Mouse (Mus musculus): ENCODE data around the gene Slc35a3. TPM values are rescaled to one million over a fixed set of nuclear protein-coding genes. Genes with fewer than 3 reads are reported as not detected.
A peak's percentile ranks its signal among the peaks of the same experiment; 100 is the strongest.
"Not testable (repeated sequence)": the region's sequence is repeated elsewhere in the genome, so short reads cannot be mapped to it uniquely, and the experiment has no call there.

Slc35a3 gene
- polyA plus RNA-seq, 1 experiment from 2014 or later: 8.7 TPM

- Histone ChIP-seq H3K4me3 (no peak overlapping the region), H3K27ac (replicated peaks) (no peak overlapping the region), H3K4me1 (peaks cover 10% of the 10 kb centered on the region), H3K9ac (no peak overlapping the region), H3K36me3 (peaks cover 17% of the 10 kb centered on the region), H3K27me3 (replicated peaks) (no peaks in the 10 kb centered on the region), H3K4me2 (no peak overlapping the region), H3K9me3 (no peaks in the 10 kb centered on the region)
- ATAC-seq (ENCODE audit: extremely low read depth, insufficient number of reproducible peaks, low FRiP score, low TSS enrichment): no peak
- 81% methylated on average over 2 of the region's 2 CpGs for WGBS
Measured at GRCm38 (mm10) chr3:116695666-116695985, 17.0 kb downstream of the Slc35a3 start.

GRCm38 (mm10) chr3:116694955-116695665, 17.5 kb downstream of the Slc35a3 start:
- peaks cover 10% of the 10 kb centered on the region for H3K4me1 ChIP-seq
- peaks cover 21% of the 10 kb centered on the region for H3K36me3 ChIP-seq
- H3K9me3 ChIP-seq: no peaks in the 10 kb centered on the region
- no peak overlapping the region; the same call in 1 of the 2 replicates for H3K4me2 ChIP-seq
- no peak for ATAC-seq (ENCODE audit: extremely low read depth, insufficient number of reproducible peaks, low FRiP score, low TSS enrichment)
- H3K27me3 ChIP-seq (replicated peaks): no peaks in the 10 kb centered on the region
- H3K4me3 ChIP-seq: no peak overlapping the region
- H3K27ac ChIP-seq (replicated peaks): no peak overlapping the region
- no peak overlapping the region for H3K9ac ChIP-seq
- WGBS: 78% methylated on average over 8 of the region's 8 CpGs

GRCm38 (mm10) chr3:116694312-116694711, 18.3 kb downstream of the Slc35a3 start:
- ATAC-seq (ENCODE audit: extremely low read depth, insufficient number of reproducible peaks, low FRiP score, low TSS enrichment): no peak
- Histone ChIP-seq H3K4me2 (peak overlapping the region; percentile 21; the same call in 1 of the 2 replicates), H3K4me3 (no peak overlapping the region), H3K36me3 (peaks cover 21% of the 10 kb centered on the region), H3K4me1 (peaks cover 7% of the 10 kb centered on the region), H3K9me3 (no peaks in the 10 kb centered on the region), H3K27ac (replicated peaks) (no peak overlapping the region), H3K27me3 (replicated peaks) (no peaks in the 10 kb centered on the region), H3K9ac (no peak overlapping the region)
- 67% methylated on average over 3 of the region's 3 CpGs for WGBS

- 93% methylated on average over 1 of the region's 1 CpGs for WGBS
Measured at GRCm38 (mm10) chr3:116681160-116681559, 31.5 kb downstream of the Slc35a3 start, which contains the start of gene Gm43191. Gm43191 (minus strand) TSS chr3:116681260.

GRCm38 (mm10) chr3:116664281-116664680, 48.4 kb downstream of the Slc35a3 start:
- WGBS: 90% methylated on average over 9 of the region's 9 CpGs
- H3K9me3 ChIP-seq; H3K27me3 ChIP-seq (replicated peaks); H3K4me3 ChIP-seq; H3K9ac ChIP-seq; ATAC-seq (ENCODE audit: extremely low read depth, insufficient number of reproducible peaks, low FRiP score, low TSS enrichment); H3K4me2 ChIP-seq; H3K27ac ChIP-seq (replicated peaks): not testable (repeated sequence)
- Histone ChIP-seq H3K4me1 (peaks cover 32% of the 10 kb centered on the region), H3K36me3 (peaks cover 17% of the 10 kb centered on the region)

More at GRCm38 (mm10) chr3:116681160-116681559, 31.5 kb downstream of the Slc35a3 start, which contains the start of gene Gm43191:
- H3K4me3 ChIP-seq: no peak within 1 kb of the TSS
- no peak within 1 kb of the TSS for H3K9ac ChIP-seq
- H3K36me3 ChIP-seq: peaks cover 53% of the 10 kb centered on the region
- no peak within 1 kb of the TSS for H3K27ac ChIP-seq (replicated peaks)
- no peaks in the 10 kb centered on the region for H3K9me3 ChIP-seq
- no peak for ATAC-seq (ENCODE audit: extremely low read depth, insufficient number of reproducible peaks, low FRiP score, low TSS enrichment)
- H3K4me2 ChIP-seq: no peak within 1 kb of the TSS
- no peaks in the 10 kb centered on the region for H3K27me3 ChIP-seq (replicated peaks)
- H3K4me1 ChIP-seq: no peaks in the 10 kb centered on the region

GRCm38 (mm10) chr3:116662463-116662863, 50.2 kb downstream of the Slc35a3 start, which contains the start of gene Mfsd14a:
Mfsd14a (minus strand) TSS chr3:116662677.
- H3K27ac ChIP-seq (replicated peaks): peak within 1 kb of the TSS; percentile 96
- under 1% methylated on average over 38 of the region's 39 CpGs for WGBS
- H3K9ac ChIP-seq: peak within 1 kb of the TSS; percentile 99

GRCm38 (mm10) chr3:116661870-116662414, 50.7 kb downstream of the Slc35a3 start:
- no peaks in the 10 kb centered on the region for H3K36me3 ChIP-seq
- H3K4me3 ChIP-seq: peak overlapping the region; percentile 87
- H3K27ac ChIP-seq (replicated peaks): peak overlapping the region; percentile 96
- peak overlapping the region; percentile 99 for H3K9ac ChIP-seq
- under 1% methylated on average over 63 of the region's 68 CpGs for WGBS
- H3K27me3 ChIP-seq (replicated peaks): no peaks in the 10 kb centered on the region
- H3K4me1 ChIP-seq: peaks cover 53% of the 10 kb centered on the region
- H3K4me2 ChIP-seq: peak overlapping the region; percentile 78
- H3K9me3 ChIP-seq: no peaks in the 10 kb centered on the region
- ATAC-seq (ENCODE audit: extremely low read depth, insufficient number of reproducible peaks, low FRiP score, low TSS enrichment): peak; percentile 75

More at GRCm38 (mm10) chr3:116662463-116662863, 50.2 kb downstream of the Slc35a3 start, which contains the start of gene Mfsd14a:
- Histone ChIP-seq H3K4me1 (peaks cover 48% of the 10 kb centered on the region), H3K27me3 (replicated peaks) (no peaks in the 10 kb centered on the region), H3K4me3 (peak within 1 kb of the TSS; percentile 87), H3K9me3 (no peaks in the 10 kb centered on the region), H3K36me3 (peaks cover 4% of the 10 kb centered on the region; the same call in 1 of the 2 replicates), H3K4me2 (peak within 1 kb of the TSS; percentile 78)
- ATAC-seq (ENCODE audit: extremely low read depth, insufficient number of reproducible peaks, low FRiP score, low TSS enrichment): peak; percentile 100

GRCm38 (mm10) chr3:116661288-116661869, 51.3 kb downstream of the Slc35a3 start:
- Histone ChIP-seq H3K9ac (peak overlapping the region; percentile 99), H3K4me3 (peak overlapping the region; percentile 87), H3K9me3 (no peaks in the 10 kb centered on the region), H3K27ac (replicated peaks) (peak overlapping the region; percentile 96), H3K4me1 (peaks cover 58% of the 10 kb centered on the region), H3K4me2 (peak overlapping the region; percentile 78), H3K27me3 (replicated peaks) (no peaks in the 10 kb centered on the region), H3K36me3 (no peaks in the 10 kb centered on the region)
- ATAC-seq (ENCODE audit: extremely low read depth, insufficient number of reproducible peaks, low FRiP score, low TSS enrichment): no peak
- 5% methylated on average over 16 of the region's 16 CpGs for WGBS

GRCm38 (mm10) chr3:116659856-116660430, 52.7 kb downstream of the Slc35a3 start:
- Histone ChIP-seq H3K4me2 (peak overlapping the region; percentile 78), H3K9me3 (no peaks in the 10 kb centered on the region), H3K27me3 (replicated peaks) (no peaks in the 10 kb centered on the region), H3K27ac (replicated peaks) (no peak overlapping the region), H3K36me3 (no peaks in the 10 kb centered on the region), H3K9ac (peak overlapping the region; percentile 99; the same call in 1 of the 2 replicates), H3K4me1 (peaks cover 67% of the 10 kb centered on the region), H3K4me3 (peak overlapping the region; percentile 11; the same call in 1 of the 2 replicates)
- ATAC-seq (ENCODE audit: extremely low read depth, insufficient number of reproducible peaks, low FRiP score, low TSS enrichment): no peak
- 69% methylated on average over 13 of the region's 13 CpGs for WGBS

GRCm38 (mm10) chr3:116658928-116659565, 53.6 kb downstream of the Slc35a3 start:
- no peak overlapping the region for H3K27ac ChIP-seq (replicated peaks)
- no peak overlapping the region for H3K4me2 ChIP-seq
- no peak overlapping the region for H3K9ac ChIP-seq
- WGBS: 81% methylated on average over 15 of the region's 15 CpGs
- no peaks in the 10 kb centered on the region for H3K9me3 ChIP-seq
- no peaks in the 10 kb centered on the region for H3K36me3 ChIP-seq
- peaks cover 70% of the 10 kb centered on the region for H3K4me1 ChIP-seq
- H3K4me3 ChIP-seq: no peak overlapping the region
- ATAC-seq (ENCODE audit: extremely low read depth, insufficient number of reproducible peaks, low FRiP score, low TSS enrichment): no peak
- H3K27me3 ChIP-seq (replicated peaks): no peaks in the 10 kb centered on the region

Data from heart, embryonic 13.5 days (tissue).